Mouse (Mus musculus) cerebellum, adult 2 months (tissue): ENCODE results near the gene Surf2. TPM values are rescaled to one million over a fixed set of nuclear protein-coding genes. Genes with fewer than 3 reads are reported as not detected.
A peak's percentile ranks its signal among the peaks of the same experiment; 100 is the strongest.
"Not testable (repeated sequence)": the region's sequence is repeated elsewhere in the genome, so short reads cannot be mapped to it uniquely, and the experiment has no call there.

Experiments used
- DNase-seq, 2 experiments: peaks; one replicate each; pipeline ENCODE4 v3.0.0; 2021
- H3K27ac ChIP-seq: fragments of 200-500 bp; 2 replicates; pipeline ENCODE4 v1.5.1; 2012; ENCODE audit warnings: low read length, control low read depth, inconsistent platforms; ENCODE audit not compliant: insufficient read depth
- H3K27me3 ChIP-seq: fragments of 200-500 bp; 2 replicates; pipeline ENCODE4 v1.6.1; 2012; ENCODE audit warnings: inconsistent platforms, mild to moderate bottlenecking, low read length, moderate library complexity; ENCODE audit not compliant: control insufficient read depth, insufficient read depth
- H3K4me1 ChIP-seq: fragments of 200-500 bp; 2 replicates; pipeline ENCODE4 v1.6.1; 2011; ENCODE audit warnings: low read length; ENCODE audit not compliant: control insufficient read depth, insufficient read depth
- H3K4me3 ChIP-seq: fragments of 200-500 bp; replicated peaks from 2 replicates; pipeline ENCODE3; 2011; ENCODE audit warnings: mild to moderate bottlenecking, low read depth, low read length, control low read depth; ENCODE audit not compliant: insufficient read depth
- CTCF ChIP-seq: fragments of 200-500 bp; IDR thresholded peaks from 2 replicates; pipeline ENCODE4 v1.5.1; 2011; ENCODE audit warnings: low read depth, mild to moderate bottlenecking, control low read depth, low read length, moderate library complexity, borderline replicate concordance; ENCODE audit not compliant: insufficient read depth
- POLR2A ChIP-seq: fragments of 200-500 bp; IDR thresholded peaks from 2 replicates; pipeline ENCODE4 v1.6.1; 2011; ENCODE audit warnings: low read length, control low read depth, borderline replicate concordance; ENCODE audit not compliant: insufficient read depth
- WGBS: fragments of 180-500 bp; shearing (Covaris S2); methylation state at CpG from one replicate; pipeline ENCODE4 v1.1.7; 2018; 5-methylcytosine and 5-hydroxymethylcytosine counted together
- polyA plus RNA-seq: library from polyadenylated mRNA; depleted of rRNA; stranded (reverse); fragments of >200 nt; gene quantifications from 2 replicates; pipeline ENCODE4 v1.2.3, GENCODE M21; 2012; rRNA removed

The Surf2 gene
- 58.6 and 60.9 TPM in 2 replicates for polyA plus RNA-seq

DNA sequence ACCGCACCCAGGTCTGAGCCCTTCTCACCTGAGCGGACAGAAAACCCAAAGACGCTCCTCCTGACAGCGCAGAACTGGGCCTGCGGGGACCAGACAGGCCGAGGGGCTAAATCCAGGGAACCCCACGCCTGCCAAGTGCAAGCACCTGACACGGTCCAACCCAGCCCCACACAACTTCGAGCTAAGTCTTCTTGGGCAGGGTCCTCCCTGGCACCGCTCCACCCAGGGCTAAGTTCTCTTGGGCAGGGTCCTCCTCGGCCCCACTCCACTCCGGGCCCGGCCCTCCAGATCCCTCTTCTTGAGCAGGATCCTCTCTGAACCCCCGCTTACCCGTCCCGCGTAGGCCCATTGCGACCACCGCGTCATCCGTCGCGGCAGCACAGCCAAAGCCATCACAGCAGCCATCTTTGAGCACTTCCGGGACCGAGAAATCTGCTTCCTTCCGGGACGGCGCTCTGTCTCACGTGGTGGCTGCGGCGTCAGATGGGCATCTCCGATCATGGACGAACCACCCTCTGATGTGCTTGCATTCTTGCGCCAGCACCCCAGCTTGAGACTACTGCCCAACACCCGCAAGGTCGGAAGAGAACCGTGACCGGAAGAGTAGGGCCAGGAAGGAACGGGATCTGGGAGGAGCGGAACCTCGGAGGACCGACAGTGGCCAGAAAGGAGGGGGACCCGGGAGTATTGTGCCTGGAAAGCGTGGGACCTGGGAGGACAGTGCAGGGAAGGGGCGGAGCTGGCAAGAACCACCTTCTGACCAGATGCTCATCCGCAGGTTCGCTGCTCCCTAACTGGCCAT, at the start of gene Surf2, which contains the start of gene Surf1:
Surf2 (plus strand) TSS at position 441 of the 802 bp plus-strand sequence.
Surf1 (minus strand) TSS at position 604 of the 802 bp plus-strand sequence.
- DNase-seq: peak; percentile 84 to 86
- TF ChIP-seq POLR2A (peak; percentile 89), CTCF (no peak)
- H3K27ac ChIP-seq: peak within 1 kb of the TSS; percentile 39
- WGBS: 1% methylated on average over 47 of the region's 47 CpGs
- peak within 1 kb of the TSS; percentile 84 for H3K4me3 ChIP-seq
- H3K27me3 ChIP-seq: no peaks in the 10 kb centered on the region
- peaks cover 12% of the 10 kb centered on the region for H3K4me1 ChIP-seq

DNA sequence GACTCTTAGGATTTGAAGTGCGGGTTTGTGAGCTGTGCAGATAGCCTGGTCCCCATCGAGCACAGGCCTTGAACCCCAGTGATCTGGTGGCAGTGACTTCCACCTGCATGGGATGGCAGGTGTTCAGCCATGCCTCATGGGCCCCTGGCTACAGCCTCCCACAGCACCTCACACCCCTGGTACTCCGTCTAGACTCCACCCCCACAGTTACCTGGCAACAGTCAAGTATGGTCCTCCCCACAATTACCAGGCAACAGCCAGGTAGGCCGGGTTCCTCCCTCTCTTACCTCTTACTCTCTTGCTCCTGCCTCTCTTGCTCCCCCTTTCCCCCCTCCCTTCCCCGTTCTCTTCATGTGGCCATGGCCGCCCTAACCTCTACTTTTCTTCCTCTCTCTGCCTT, 45.5 kb upstream of the Surf2 start:
- H3K27me3 ChIP-seq: no peaks in the 10 kb centered on the region
- H3K4me1 ChIP-seq: no peaks in the 10 kb centered on the region
- no peak for TF ChIP-seq CTCF
- TF ChIP-seq POLR2A: no peak
- DNase-seq: no peak
- WGBS: 72% methylated on average over 6 of the region's 6 CpGs
- H3K4me3 ChIP-seq: no peak overlapping the region
- no peak overlapping the region for H3K27ac ChIP-seq

DNA sequence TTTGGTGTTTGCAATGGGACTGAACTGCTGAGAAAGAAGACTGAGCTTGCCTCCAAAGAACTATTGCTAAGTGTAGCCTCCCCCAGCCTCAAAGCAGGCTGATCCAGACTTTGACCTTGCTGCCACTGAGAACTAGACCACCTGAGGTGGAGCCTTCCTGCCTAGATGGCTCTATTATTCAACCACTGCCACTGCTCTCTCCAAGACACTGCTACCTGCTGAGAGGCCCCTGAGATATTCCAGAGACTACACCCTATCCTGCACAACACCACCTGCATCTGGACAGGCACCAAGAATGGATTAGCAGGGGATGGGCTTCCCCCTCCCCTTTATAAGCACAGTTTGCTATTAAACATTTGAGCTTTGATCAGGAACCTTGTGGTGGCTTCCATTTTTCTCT, 37.6 kb upstream of the Surf2 start:
- no peak for TF ChIP-seq CTCF
- TF ChIP-seq POLR2A: no peak

DNA sequence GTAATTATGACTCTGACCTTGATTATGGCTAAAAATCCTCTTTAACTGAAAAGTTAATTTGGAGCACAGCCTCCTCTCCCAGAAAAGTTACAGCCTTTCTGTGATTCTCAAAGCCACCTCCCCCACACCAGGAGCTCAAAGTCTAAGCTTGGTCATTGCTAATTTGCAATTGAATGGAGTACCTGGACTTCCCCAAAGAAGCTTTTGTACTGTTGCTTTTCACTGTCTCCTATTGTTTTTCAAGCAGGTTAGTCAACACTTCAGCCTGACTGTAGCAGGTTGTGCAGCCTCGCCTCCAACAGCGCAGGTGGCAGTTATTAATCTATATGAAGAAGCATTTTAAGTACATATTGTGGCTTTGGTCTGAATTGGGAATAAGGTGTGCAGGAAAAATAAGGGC, 30.6 kb upstream of the Surf2 start:
- DNase-seq, H3K27me3 ChIP-seq, H3K4me3 ChIP-seq, H3K27ac ChIP-seq, H3K4me1 ChIP-seq: not testable (repeated sequence)
- WGBS: 85% methylated on average over 2 of the region's 2 CpGs

More for the DNA sequence above, 37.6 kb upstream of the Surf2 start:
- no peaks in the 10 kb centered on the region for H3K4me1 ChIP-seq
- H3K27me3 ChIP-seq: no peaks in the 10 kb centered on the region
- no peak for DNase-seq
- no peak overlapping the region for H3K27ac ChIP-seq
- no peak overlapping the region for H3K4me3 ChIP-seq

DNA sequence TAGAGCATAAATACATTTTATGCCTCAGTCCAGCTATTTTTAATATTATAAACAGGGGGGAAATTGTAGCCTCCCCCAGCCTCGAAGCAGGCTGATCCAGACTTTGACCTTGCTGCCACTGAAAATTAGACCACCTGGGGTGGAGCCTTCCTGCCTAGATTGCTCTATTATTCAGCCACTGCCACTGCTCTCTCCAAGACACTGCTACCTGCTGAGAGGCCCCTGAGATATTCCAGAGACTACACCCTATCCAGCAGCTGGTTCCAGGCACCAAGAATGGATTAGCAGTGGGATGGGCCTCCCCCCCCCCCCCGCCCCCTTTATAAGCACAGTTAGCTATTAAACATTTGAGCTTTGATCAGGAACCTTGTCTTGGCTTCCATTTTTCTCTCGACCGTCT, 30.0 kb upstream of the Surf2 start:
- H3K27me3 ChIP-seq, H3K27ac ChIP-seq, DNase-seq, H3K4me3 ChIP-seq, H3K4me1 ChIP-seq: not testable (repeated sequence)
- WGBS: 31% methylated on average over 4 of the region's 4 CpGs

DNA sequence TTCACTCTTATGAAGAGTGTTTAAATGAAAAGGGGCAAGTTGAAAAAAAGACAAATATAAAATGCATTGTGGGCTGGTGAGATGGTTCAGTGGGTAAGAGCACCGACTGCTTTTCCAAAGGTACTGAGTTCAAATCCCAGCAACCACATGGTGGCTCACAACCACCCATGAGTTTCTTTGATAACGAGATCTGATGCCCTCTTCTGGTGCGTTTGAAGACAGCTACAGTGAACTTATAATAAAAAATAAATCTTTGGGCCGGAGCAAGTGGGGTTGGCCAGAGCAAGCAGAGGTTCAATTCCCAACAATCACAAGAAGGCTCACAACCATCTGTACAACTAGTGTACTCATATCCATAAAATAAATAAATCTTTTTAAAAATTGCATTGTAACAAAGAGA, 20.3 kb upstream of the Surf2 start:
- TF ChIP-seq POLR2A: no peak
- no peak for TF ChIP-seq CTCF
- 85% methylated on average over 4 of the region's 4 CpGs for WGBS
- H3K4me1 ChIP-seq: no peaks in the 10 kb centered on the region
- H3K27me3 ChIP-seq: no peaks in the 10 kb centered on the region
- DNase-seq: no peak
- no peak overlapping the region for H3K4me3 ChIP-seq
- no peak overlapping the region for H3K27ac ChIP-seq

DNA sequence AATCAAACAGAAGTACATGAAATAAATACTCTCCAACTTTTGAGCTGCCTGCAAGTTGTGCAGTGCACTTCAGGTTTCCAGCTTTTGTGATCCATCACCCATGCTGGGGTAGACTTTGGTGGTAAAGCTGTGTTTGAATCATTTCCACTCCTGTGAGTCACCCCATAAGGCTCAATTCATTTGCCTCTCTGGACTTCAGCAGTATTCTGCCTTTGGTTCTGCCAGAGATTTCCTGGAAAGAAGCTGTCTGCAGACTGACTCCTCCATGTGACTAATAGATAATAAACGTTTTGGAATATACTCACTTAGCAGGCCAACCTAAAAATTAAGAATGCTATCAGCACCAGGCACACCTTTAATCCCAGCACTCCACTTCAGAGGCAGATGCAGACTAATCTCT, 15.4 kb upstream of the Surf2 start:
- peaks cover 7% of the 10 kb centered on the region; the same call in 1 of the 2 replicates for H3K4me1 ChIP-seq
- TF ChIP-seq CTCF: no peak
- no peak for TF ChIP-seq POLR2A
- 79% methylated on average over 1 of the region's 1 CpGs for WGBS
- no peak overlapping the region for H3K27ac ChIP-seq
- no peaks in the 10 kb centered on the region for H3K27me3 ChIP-seq
- DNase-seq: no peak
- no peak overlapping the region for H3K4me3 ChIP-seq

DNA sequence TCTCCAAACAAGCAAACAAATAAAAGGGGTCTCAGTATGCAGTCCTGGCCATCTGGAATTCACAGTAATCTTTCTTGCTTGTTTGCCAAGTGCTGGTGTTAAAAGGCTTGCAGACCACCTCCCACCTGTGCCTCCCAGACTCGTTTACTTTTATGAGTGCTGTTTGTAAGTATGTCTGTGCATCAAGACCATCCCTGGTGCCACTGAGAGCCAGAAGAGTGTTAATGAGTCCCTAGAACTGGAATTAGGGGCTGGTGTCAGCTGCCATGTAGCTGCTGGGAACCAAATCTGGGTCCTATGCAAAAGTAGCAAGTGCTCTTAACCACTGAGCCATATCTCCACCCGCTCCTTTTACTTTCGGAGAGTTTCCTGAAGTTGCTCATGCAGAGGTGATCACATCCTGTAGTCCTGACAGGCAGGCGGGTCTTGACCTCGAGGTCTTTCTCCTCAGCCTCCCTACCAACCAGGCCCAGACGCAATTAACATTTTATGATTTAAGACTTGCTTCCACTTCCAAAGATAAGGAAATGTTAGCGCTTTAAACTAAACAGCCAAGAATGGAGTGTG, 14.2 kb upstream of the Surf2 start:
- TF ChIP-seq POLR2A (no peak), CTCF (no peak)
- Histone ChIP-seq H3K4me3 (peak overlapping the region; percentile 99), H3K27me3 (no peaks in the 10 kb centered on the region), H3K4me1 (peaks cover 7% of the 10 kb centered on the region; the same call in 1 of the 2 replicates), H3K27ac (0 out of 2 replicates have a peak overlapping the region, but pooled peaks have one; percentile 15)
- 7% methylated on average over 7 of the region's 7 CpGs for WGBS
- DNase-seq: no peak
